Mouse (Mus musculus) stomach, embryonic 14.5 days (tissue): ENCODE measurements at regions not wholly inside any gene's neighbourhood (a gene's known extent, or its start where the extent isn't known, plus 50 kb on each side); places are given as distances from the start of the nearest gene placed in this dataset.

Experiments
- ATAC-seq: fragments of 200-750 bp; cut with Nextera tagmentation; 2 replicates; pipeline ENCODE4 v1.8.0; 2017; ENCODE audit warnings: low read depth, moderate TSS enrichment; ENCODE audit not compliant: insufficient number of reproducible peaks, insufficient read depth, low FRiP score
- H3K27ac ChIP-seq: fragments of 300-500 bp; sonication (generic); 2 replicates; pipeline ENCODE4 v1.5.1; 2014; ENCODE audit warnings: mild to moderate bottlenecking, low read length, moderate library complexity, mixed read lengths
- H3K27me3 ChIP-seq: fragments of 300-500 bp; sonication (generic); 2 replicates; pipeline ENCODE4 v1.6.1; 2014; ENCODE audit warnings: low read length, control low read depth, mixed read lengths; ENCODE audit not compliant: control insufficient read depth, insufficient read depth
- H3K36me3 ChIP-seq: fragments of 300-500 bp; sonication (generic); 2 replicates; pipeline ENCODE4 v1.6.1; 2014; ENCODE audit warnings: mild to moderate bottlenecking, control low read depth, low read length, moderate library complexity, mixed read lengths; ENCODE audit not compliant: control insufficient read depth, insufficient read depth
- H3K4me1 ChIP-seq: fragments of 300-500 bp; sonication (generic); 2 replicates; pipeline ENCODE4 v1.6.1; 2014; ENCODE audit warnings: low read length, control low read depth, mixed read lengths; ENCODE audit not compliant: control insufficient read depth, insufficient read depth
- H3K4me2 ChIP-seq: fragments of 300-500 bp; sonication (generic); replicated peaks from 2 replicates; pipeline ENCODE4 v1.6.1; 2014; ENCODE audit warnings: low read depth, low read length, control low read depth
- H3K4me3 ChIP-seq: fragments of 300-500 bp; sonication (generic); 2 replicates; pipeline ENCODE4 v1.5.1; 2014; ENCODE audit warnings: low read depth, low read length, control low read depth
- H3K9ac ChIP-seq: fragments of 300-500 bp; sonication (generic); replicated peaks from 2 replicates; pipeline ENCODE4 v1.6.1; 2014; ENCODE audit warnings: low read depth, mild to moderate bottlenecking, control low read depth, low read length, moderate library complexity, mixed read lengths
- H3K9me3 ChIP-seq: fragments of 300-500 bp; sonication (generic); 2 replicates; pipeline ENCODE4 v1.6.1; 2016; ENCODE audit warnings: low read depth, low read length, control low read depth; ENCODE audit not compliant: control insufficient read depth
- WGBS: fragments of 180-500 bp; shearing (Covaris S2); extraction: QIAGEN DNeasy Blood & Tissue Kit; methylation state at CpG from one replicate; pipeline ENCODE4 v1.1.7; 2014; 5-methylcytosine and 5-hydroxymethylcytosine counted together

GRCm38 (mm10) chr12:71512915-71513612 lies 203.4 kb downstream of the Dact1 start:
- no peaks in the 10 kb centered on the region for H3K27me3 ChIP-seq
- ATAC-seq, result no peak
- no peak overlapping the region for H3K9ac ChIP-seq
- no peaks in the 10 kb centered on the region for H3K9me3 ChIP-seq
- no peak overlapping the region for H3K27ac ChIP-seq
- H3K36me3 ChIP-seq, result no peaks in the 10 kb centered on the region
- WGBS, result 72% methylated on average over 7 of the region's 7 CpGs
- no peaks in the 10 kb centered on the region for H3K4me1 ChIP-seq
- no peak overlapping the region for H3K4me2 ChIP-seq
- no peak overlapping the region for H3K4me3 ChIP-seq

GRCm38 (mm10) chr12:71519520-71519919 lies 209.8 kb downstream of the Dact1 start:
- H3K9ac ChIP-seq, result no peak overlapping the region
- 32% methylated on average over 1 of the region's 1 CpGs for WGBS
- no peak for ATAC-seq
- no peaks in the 10 kb centered on the region for H3K27me3 ChIP-seq
- H3K9me3 ChIP-seq, result no peaks in the 10 kb centered on the region
- H3K4me1 ChIP-seq, result 0 out of 2 replicates have a peak, but pooled peaks cover 4% of the 10 kb centered on the region
- H3K4me3 ChIP-seq, result no peak overlapping the region
- H3K4me2 ChIP-seq, result no peak overlapping the region
- H3K27ac ChIP-seq, result peak overlapping the region; percentile 61; the same call in 1 of the 2 replicates
- H3K36me3 ChIP-seq, result no peaks in the 10 kb centered on the region

- ATAC-seq, result no peak
- WGBS, result 79% methylated on average over 3 of the region's 3 CpGs
- H3K36me3 ChIP-seq, result no peaks in the 10 kb centered on the region
- no peak overlapping the region for H3K4me3 ChIP-seq
- H3K9me3 ChIP-seq, result no peaks in the 10 kb centered on the region
- H3K27ac ChIP-seq, result peak overlapping the region; percentile 64; the same call in 1 of the 2 replicates
- no peak overlapping the region for H3K4me2 ChIP-seq
- H3K27me3 ChIP-seq, result no peaks in the 10 kb centered on the region
- no peak overlapping the region for H3K9ac ChIP-seq
- 0 out of 2 replicates have a peak, but pooled peaks cover 4% of the 10 kb centered on the region for H3K4me1 ChIP-seq
Measured at GRCm38 (mm10) chr12:71521936-71522335, 212.3 kb downstream of the Dact1 start.

- H3K4me2 ChIP-seq, result no peak overlapping the region
- 0 out of 2 replicates have a peak, but pooled peaks cover 4% of the 10 kb centered on the region for H3K4me1 ChIP-seq
- no peaks in the 10 kb centered on the region for H3K27me3 ChIP-seq
- H3K9ac ChIP-seq, result no peak overlapping the region
- no peaks in the 10 kb centered on the region for H3K36me3 ChIP-seq
- peak overlapping the region; percentile 75; the same call in 1 of the 2 replicates for H3K27ac ChIP-seq
- WGBS, result 34% methylated on average over 5 of the region's 5 CpGs
- no peaks in the 10 kb centered on the region for H3K9me3 ChIP-seq
- ATAC-seq, result no peak
- H3K4me3 ChIP-seq, result no peak overlapping the region
Measured at GRCm38 (mm10) chr12:71522451-71522850, 212.8 kb downstream of the Dact1 start.

GRCm38 (mm10) chr12:71524156-71524555 lies 214.5 kb downstream of the Dact1 start:
- Histone ChIP-seq H3K9me3 (no peaks in the 10 kb centered on the region), H3K27ac (no peak overlapping the region), H3K4me3 (no peak overlapping the region), H3K27me3 (no peaks in the 10 kb centered on the region), H3K4me2 (no peak overlapping the region), H3K36me3 (no peaks in the 10 kb centered on the region), H3K4me1 (0 out of 2 replicates have a peak, but pooled peaks cover 4% of the 10 kb centered on the region), H3K9ac (no peak overlapping the region)
- 23% methylated on average over 6 of the region's 6 CpGs for WGBS
- ATAC-seq, result no peak

GRCm38 (mm10) chr12:71525255-71525927 lies 215.7 kb downstream of the Dact1 start:
- ATAC-seq, result no peak
- Histone ChIP-seq H3K4me1 (0 out of 2 replicates have a peak, but pooled peaks cover 4% of the 10 kb centered on the region), H3K36me3 (no peaks in the 10 kb centered on the region), H3K4me2 (no peak overlapping the region), H3K9me3 (no peaks in the 10 kb centered on the region), H3K4me3 (no peak overlapping the region), H3K9ac (no peak overlapping the region), H3K27me3 (no peaks in the 10 kb centered on the region), H3K27ac (no peak overlapping the region)
- WGBS, result 54% methylated on average over 10 of the region's 10 CpGs

- no peak overlapping the region for H3K4me3 ChIP-seq
- ATAC-seq, result no peak
- H3K4me2 ChIP-seq, result no peak overlapping the region
- H3K27ac ChIP-seq, result no peak overlapping the region
- H3K27me3 ChIP-seq, result no peaks in the 10 kb centered on the region
- no peaks in the 10 kb centered on the region for H3K9me3 ChIP-seq
- H3K9ac ChIP-seq, result no peak overlapping the region
- 0 out of 2 replicates have a peak, but pooled peaks cover 4% of the 10 kb centered on the region for H3K4me1 ChIP-seq
- 84% methylated on average over 7 of the region's 7 CpGs for WGBS
- no peaks in the 10 kb centered on the region for H3K36me3 ChIP-seq
Measured at GRCm38 (mm10) chr12:71526623-71527022, 216.9 kb downstream of the Dact1 start.

- Histone ChIP-seq H3K27me3 (no peaks in the 10 kb centered on the region), H3K27ac (no peak overlapping the region), H3K4me1 (no peaks in the 10 kb centered on the region), H3K9me3 (no peaks in the 10 kb centered on the region), H3K9ac (no peak overlapping the region), H3K4me3 (no peak overlapping the region), H3K4me2 (no peak overlapping the region), H3K36me3 (no peaks in the 10 kb centered on the region)
- WGBS, result 69% methylated on average over 3 of the region's 3 CpGs
- no peak for ATAC-seq
Measured at GRCm38 (mm10) chr12:71532161-71532560, 222.5 kb downstream of the Dact1 start.
